ENCODE assay signal across 10 mouse cellular contexts in the genomic region with DNA sequence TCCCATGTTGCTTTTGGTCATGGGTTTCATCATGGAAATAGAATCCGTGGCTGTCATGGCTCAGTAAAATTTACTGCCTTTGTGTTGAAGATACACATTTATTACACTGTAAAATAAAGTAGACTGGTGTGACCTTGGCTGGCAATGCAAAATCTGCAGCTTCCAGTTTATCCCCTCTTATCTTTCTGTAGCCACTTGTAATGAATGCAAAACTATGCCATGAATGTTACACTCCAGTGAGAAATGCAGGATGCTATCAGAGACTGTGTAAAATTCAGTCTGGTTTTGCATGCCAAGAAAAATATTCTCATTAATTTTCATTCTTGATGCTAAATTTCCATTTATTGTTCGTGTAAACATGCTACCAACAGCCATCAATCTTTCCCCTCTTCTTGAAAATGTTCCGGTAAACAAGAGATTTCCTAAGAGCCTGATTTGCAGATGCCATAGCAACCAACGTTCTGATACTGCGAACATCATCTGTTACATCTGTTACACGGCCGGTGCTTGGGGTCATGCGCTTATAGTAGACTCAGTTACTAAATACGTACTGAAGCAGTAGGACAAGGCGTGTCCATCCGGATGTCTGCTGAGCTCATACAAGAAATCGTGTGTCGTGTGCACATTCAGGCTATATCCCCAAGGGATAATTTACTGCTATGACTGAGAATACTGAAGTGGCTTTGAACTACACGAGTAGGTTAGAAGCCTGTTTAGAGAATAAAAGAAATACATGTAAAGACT.
DNase-seq lines count a peak whose midpoint lies in the region; ATAC-seq and TF ChIP-seq lines count a peak whose summit lies in the region.
"Had no signal": no experiment of that assay in that cellular context is flagged by ENCODE, and none has a peak within 500 bp of the region (broad histone marks: within the 10 kb centered on the region; RNA-seq: fewer than 3 reads in every experiment).

No protein-coding gene starts in this region.

- POLR2A ChIA-PET in Patski (lab: Charles Lee): no interaction called here

- no peaks in the 10 kb centered on the region for H3K36me3 ChIP-seq in kidney, embryonic 14.5 days (ENCODE audit: control insufficient read depth, insufficient read depth, low read length)

- no peak overlapping the region for H3K27ac ChIP-seq in kidney, embryonic 14.5 days (ENCODE audit: low read depth, low read length)

- ATAC-seq in kidney, embryonic 14.5 days (ENCODE audit: low FRiP score, low TSS enrichment): 0 out of 2 replicates have a peak, but pooled peaks have one; percentile 39
- ATAC-seq in Patski: peak; percentile 62
- ATAC-seq in erythroid progenitor cell, adult 5-6 weeks (replicated peaks; ENCODE audit: low FRiP score, poor library complexity, severe bottlenecking): no peak

- TF ChIP-seq CTCF in Patski (IDR thresholded peaks at IDR 0.05): no peak

- H3K9ac ChIP-seq in kidney, embryonic 14.5 days (ENCODE audit: low read depth, low read length): no peak overlapping the region

- DNase-seq in kidney, adult 9 months: no peak
- DNase-seq in Patski (ENCODE audit: low read depth, low spot score) (peak; percentile 20), adipocyte (ENCODE audit: low spot score) (no peak)
- peak; percentile 5 for DNase-seq in heart, adult 8-10 months (ENCODE audit: low spot score)
- DNase-seq in kidney, postnatal 25 days: peak; percentile 7 to 33
- no peak for DNase-seq in cerebellum, adult 9-10 months
- DNase-seq: thymus, postnatal 4 days had no signal

- no peaks in the 10 kb centered on the region for H3K27me3 ChIP-seq in kidney, embryonic 14.5 days (ENCODE audit: control insufficient read depth, insufficient read depth, low read length)
- no peaks in the 10 kb centered on the region for H3K27me3 ChIP-seq in Patski
- H3K27me3 ChIP-seq: megakaryocyte, embryonic 14.5 days had no signal

- H3K4me1 ChIP-seq in kidney, embryonic 14.5 days (ENCODE audit: control insufficient read depth, insufficient read depth, low read length): no peaks in the 10 kb centered on the region; the same call in 1 of the 2 replicates

- H3K4me3 ChIP-seq in kidney, embryonic 14.5 days (ENCODE audit: low read length): no peak overlapping the region
- H3K4me3 ChIP-seq: megakaryocyte, embryonic 14.5 days had no signal

- 69% methylated on average over 14 of the region's 14 CpGs for WGBS in kidney, embryonic 14.5 days

- no peaks in the 10 kb centered on the region for H3K9me3 ChIP-seq in kidney, embryonic 14.5 days (ENCODE audit: control insufficient read depth, low read length)
- H3K9me3 ChIP-seq: megakaryocyte, embryonic 14.5 days had no signal

- CTCF ChIA-PET in Patski (lab: Charles Lee): no interaction called here

- in situ Hi-C loops in Patski (cut with MboI; ENCODE audit: low pct_unique_long_range_greater_than_20kb): no loop called here

- no peak overlapping the region for H3K4me2 ChIP-seq in kidney, embryonic 14.5 days (replicated peaks; ENCODE audit: low read depth, low read length)

Comparison
In these comparisons a context has a peak if more than half of its experiments do, and no peak if none do; other contexts are left out.
1. DNase-seq: peak in Patski (single experiment), heart, adult 8-10 months (single experiment) and kidney, postnatal 25 days (2 of 2); none in kidney, adult 9 months (single experiment), cerebellum, adult 9-10 months (single experiment) and adipocyte (single experiment).